7 mouse cellular contexts compared by ENCODE assay signal in the genomic region with DNA sequence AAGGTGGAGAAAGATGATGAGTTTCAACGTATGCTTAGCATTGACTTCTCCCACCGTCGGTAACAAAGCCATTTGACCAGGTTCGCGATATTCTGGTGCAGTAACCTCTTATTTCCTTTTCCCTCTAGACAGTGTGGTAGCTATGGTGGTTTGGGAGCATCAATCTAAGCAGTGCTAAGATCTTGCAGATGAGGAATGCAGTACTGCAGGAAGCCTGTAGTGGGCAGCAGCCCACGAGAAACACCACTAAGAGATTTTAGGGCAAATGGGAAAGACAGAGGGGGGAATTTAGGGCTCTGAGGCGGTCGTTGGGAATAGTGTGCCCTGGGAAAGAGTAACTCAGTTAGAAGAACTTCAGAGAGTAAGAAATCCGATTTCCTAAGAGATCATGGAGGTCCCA. TPM values are rescaled to one million over a fixed set of nuclear protein-coding genes. Genes with fewer than 3 reads are reported as not detected.
A peak's percentile ranks its signal among the peaks of the same experiment; 100 is the strongest.
DNase-seq lines count a peak whose midpoint lies in the region; ATAC-seq and TF ChIP-seq lines count a peak whose summit lies in the region.

No protein-coding gene starts in this region.

- H3K4me2 ChIP-seq in embryonic facial prominence, embryonic 13.5 days = peak overlapping the region; percentile 64
- peak overlapping the region; percentile 72 for H3K4me2 ChIP-seq in heart, postnatal 0 days (ENCODE audit: low read depth, low read length)

- H3K27ac ChIP-seq in ES-E14 (ENCODE audit: insufficient read depth, low read depth, low read length, poor library complexity, severe bottlenecking) = no peak overlapping the region; the same call in 1 of the 2 replicates
- H3K27ac ChIP-seq in embryonic facial prominence, embryonic 13.5 days = peak overlapping the region; percentile 90
- peak overlapping the region; percentile 81 for H3K27ac ChIP-seq in heart, postnatal 0 days (ENCODE audit: low read depth)

- 23% methylated on average over 9 of the region's 9 CpGs for WGBS in embryonic facial prominence, embryonic 13.5 days
- WGBS in heart, postnatal 0 days = 16% methylated on average over 9 of the region's 9 CpGs

- H3K4me3 ChIP-seq in ES-E14 (ENCODE audit: insufficient read depth in 1 of 2, low read depth in 1 of 2, low read length in 2 of 2, poor library complexity in 1 of 2, severe bottlenecking in 1 of 2) = peak overlapping the region in 1 of 2 experiments; percentile 79; a peak in 2 of 4 replicates
- peak overlapping the region; percentile 57 for H3K4me3 ChIP-seq in embryonic facial prominence, embryonic 13.5 days
- H3K4me3 ChIP-seq in heart, postnatal 0 days (ENCODE audit: low read depth, low read length) = peak overlapping the region; percentile 61

- H3K36me3 ChIP-seq in ES-E14 (ENCODE audit: control insufficient read depth, insufficient read depth, low read length, poor library complexity, severe bottlenecking) = no peaks in the 10 kb centered on the region
- no peaks in the 10 kb centered on the region for H3K36me3 ChIP-seq in embryonic facial prominence, embryonic 13.5 days
- H3K36me3 ChIP-seq in heart, postnatal 0 days (replicated peaks; ENCODE audit: control insufficient read depth, insufficient read depth, low read length) = no peaks in the 10 kb centered on the region

- in situ Hi-C loops in ES-E14 (cut with MboI; ENCODE audit: low sequenced_read_pairs in 2 of 2, unreplicated experiment in 2 of 2) = no loop called here

- peak; percentile 69 for TF ChIP-seq CTCF in heart, postnatal 0 days (IDR thresholded peaks at IDR 0.05; ENCODE audit: low read depth)

- peak; percentile 48 for DNase-seq in ES-E14 (ENCODE audit: low read depth, low spot score)
- peak; percentile 49 for DNase-seq in adrenal gland, postnatal 14 days
- DNase-seq in heart, postnatal 0 days (ENCODE audit: low spot score) = peak; percentile 45
- DNase-seq in kidney, postnatal 36 days = peak; percentile 55 to 71
- DNase-seq in lung, postnatal 10 days = peak; percentile 73
- DNase-seq in right cerebral cortex, adult 2 months (ENCODE audit: low spot score in 2 of 2) = peak; percentile 64 to 76

- TF ChIP-seq EP300 in heart, postnatal 0 days (IDR thresholded peaks at IDR 0.05; ENCODE audit: low read depth) = no peak

- H3K27me3 ChIP-seq in embryonic facial prominence, embryonic 13.5 days = no peaks in the 10 kb centered on the region
- H3K27me3 ChIP-seq in heart, postnatal 0 days (ENCODE audit: control insufficient read depth, insufficient read depth, low read length) = no peaks in the 10 kb centered on the region

- no peaks in the 10 kb centered on the region; a peak in 2 of 4 replicates for H3K4me1 ChIP-seq in ES-E14 (ENCODE audit: control insufficient read depth in 2 of 2, insufficient read depth in 2 of 2, low read length in 2 of 2, poor library complexity in 1 of 2)
- H3K4me1 ChIP-seq in embryonic facial prominence, embryonic 13.5 days = peaks cover 3% of the 10 kb centered on the region; the same call in 1 of the 2 replicates
- no peaks in the 10 kb centered on the region for H3K4me1 ChIP-seq in heart, postnatal 0 days (ENCODE audit: control insufficient read depth, insufficient read depth)

- no peaks in the 10 kb centered on the region for H3K9me3 ChIP-seq in ES-E14 (ENCODE audit: control insufficient read depth, insufficient read depth, low read depth, low read length)
- no peaks in the 10 kb centered on the region for H3K9me3 ChIP-seq in embryonic facial prominence, embryonic 13.5 days
- no peaks in the 10 kb centered on the region for H3K9me3 ChIP-seq in heart, postnatal 0 days (replicated peaks; ENCODE audit: control insufficient read depth, low read length)

- ATAC-seq in embryonic facial prominence, embryonic 13.5 days (ENCODE audit: insufficient number of reproducible peaks, insufficient read depth, low FRiP score, low TSS enrichment, low read depth) = peak; percentile 43; the same call in 1 of the 2 replicates
- peak; percentile 47; the same call in 1 of the 2 replicates for ATAC-seq in heart, postnatal 0 days (ENCODE audit: insufficient read depth, low read depth)

- H3K9ac ChIP-seq in ES-E14 (ENCODE audit: insufficient read depth, low read depth, low read length, poor library complexity, severe bottlenecking) = no peak overlapping the region
- no peak overlapping the region for H3K9ac ChIP-seq in embryonic facial prominence, embryonic 13.5 days
- H3K9ac ChIP-seq in heart, postnatal 0 days (replicated peaks; ENCODE audit: low read depth, low read length) = peak overlapping the region; percentile 53; the same call in 1 of the 2 replicates

TF ChIP-seq in ES-E14, 5 proteins besides CTCF, POLR2A, EP300 and RAD21:
- TF ChIP-seq ZNF384 (IDR thresholded peaks at IDR 0.05; ENCODE audit: low read depth, low read length) (no peak), ZC3H11A (IDR thresholded peaks at IDR 0.05; ENCODE audit: borderline replicate concordance, low read depth, low read length) (no peak), HCFC1 (IDR thresholded peaks at IDR 0.05; ENCODE audit: borderline replicate concordance, insufficient read depth, low read length) (no peak), CHD2 (IDR thresholded peaks at IDR 0.05; ENCODE audit: low read depth, low read length) (no peak)

RNA-seq across cellular contexts. Expression of a gene that starts 9.0 kb away (rescaled TPM):
- total RNA-seq in ES-E14 (2012; rRNA removed) = 13.1 and 15.3 TPM in 2 replicates
- total RNA-seq in adrenal gland, postnatal 14 days (2021) = 28.2 and 33.5 TPM in 2 replicates
- 6.7 and 9.4 TPM in 2 replicates for polyA plus RNA-seq in embryonic facial prominence, embryonic 13.5 days (2015; fragmentation: Nextera tagmentation; extraction: Ambion mirVana)
- 13.2 and 14.6 TPM in 2 replicates for total RNA-seq in heart, postnatal 0 days (2014; rRNA removed; ENCODE audit: low replicate concordance)
- 0.51 and 0.52 TPM in 2 replicates for polyA plus RNA-seq in heart, postnatal 0 days (2015; fragmentation: Nextera tagmentation; extraction: Ambion mirVana)

RNA-seq across cellular contexts. Expression of a gene that starts 46.8 kb away (rescaled TPM):
- total RNA-seq in ES-E14 (2012; rRNA removed) = 0.22 and 0.32 TPM in 2 replicates
- total RNA-seq in adrenal gland, postnatal 14 days (2021) = 1.2 and 1.6 TPM in 2 replicates
- 2.8 and 3.7 TPM in 2 replicates for polyA plus RNA-seq in embryonic facial prominence, embryonic 13.5 days (2015; fragmentation: Nextera tagmentation; extraction: Ambion mirVana)
- total RNA-seq in heart, postnatal 0 days (2014; rRNA removed; ENCODE audit: low replicate concordance) = 1.7 and 2.8 TPM in 2 replicates
- 0.54 and 0.55 TPM in 2 replicates for polyA plus RNA-seq in heart, postnatal 0 days (2015; fragmentation: Nextera tagmentation; extraction: Ambion mirVana)
